Mouse (Mus musculus) neural tube, embryonic 10.5 days (tissue): ENCODE measurements at regions not wholly inside any gene's neighbourhood (a gene's known extent, or its start where the extent isn't known, plus 50 kb on each side); places are given as distances from the start of the nearest gene placed in this dataset.
A peak's percentile ranks its signal among the peaks of the same experiment; 100 is the strongest.

Source experiments
- DNase-seq: peaks from one replicate; pipeline ENCODE4 v3.0.0-alpha.2; 2017; ENCODE audit warnings: low spot score; ENCODE audit errors: extremely low spot score

GRCm38 (mm10) chr4:142865593-142865992, 347.2 kb downstream of the Prdm2 start:
- no peak for DNase-seq

- no peak for DNase-seq
These were observed 348.9 kb downstream of the Prdm2 start for GRCm38 (mm10) chr4:142863939-142864338.

- DNase-seq, result no peak
These were observed 352.4 kb downstream of the Prdm2 start for GRCm38 (mm10) chr4:142860441-142860840.

GRCm38 (mm10) chr4:142856626-142857025, 356.2 kb downstream of the Prdm2 start:
- no peak for DNase-seq

GRCm38 (mm10) chr4:142855635-142856034, 357.2 kb downstream of the Prdm2 start:
- DNase-seq, result no peak

GRCm38 (mm10) chr4:142853924-142854323, 358.9 kb downstream of the Prdm2 start:
- no peak for DNase-seq

- no peak for DNase-seq
These were observed 367.6 kb downstream of the Prdm2 start for GRCm38 (mm10) chr4:142845066-142845696.

- DNase-seq, result no peak
These were observed 373.3 kb downstream of the Prdm2 start for GRCm38 (mm10) chr4:142839540-142839939.

GRCm38 (mm10) chr4:142838363-142838964, 374.3 kb downstream of the Prdm2 start:
- no peak for DNase-seq

GRCm38 (mm10) chr4:142837636-142838035, 375.2 kb downstream of the Prdm2 start:
- no peak for DNase-seq

GRCm38 (mm10) chr4:142829711-142830110, 383.1 kb downstream of the Prdm2 start:
- no peak for DNase-seq

GRCm38 (mm10) chr4:142828969-142829368, 383.8 kb downstream of the Prdm2 start:
- no peak for DNase-seq

GRCm38 (mm10) chr4:142826250-142826893, 386.4 kb downstream of the Prdm2 start:
- peak; percentile 23 for DNase-seq

GRCm38 (mm10) chr4:142825786-142826185, 387.0 kb downstream of the Prdm2 start:
- no peak for DNase-seq

- no peak for DNase-seq
These were observed 394.4 kb downstream of the Prdm2 start for GRCm38 (mm10) chr4:142818440-142818839.

- no peak for DNase-seq
These were observed 395.8 kb downstream of the Prdm2 start for GRCm38 (mm10) chr4:142816986-142817385.

- no peak for DNase-seq
These were observed 409.0 kb downstream of the Prdm2 start for GRCm38 (mm10) chr4:142803819-142804218.

GRCm38 (mm10) chr4:142799291-142799690, 413.5 kb downstream of the Prdm2 start:
- DNase-seq, result no peak

- no peak for DNase-seq
These were observed 414.0 kb downstream of the Prdm2 start for GRCm38 (mm10) chr4:142798834-142799233.

GRCm38 (mm10) chr4:142792606-142792970, 420.2 kb downstream of the Prdm2 start:
- DNase-seq, result no peak

GRCm38 (mm10) chr4:142791823-142792605, 420.8 kb downstream of the Prdm2 start:
- DNase-seq, result no peak

GRCm38 (mm10) chr4:142789048-142789447, 423.7 kb downstream of the Prdm2 start:
- no peak for DNase-seq
